Mouse (Mus musculus) heart, embryonic 14.5 days (tissue): ENCODE results near the gene Eva1b. TPM values are rescaled to one million over a fixed set of nuclear protein-coding genes. Genes with fewer than 3 reads are reported as not detected.

Experiments
- ATAC-seq: fragments of 200-750 bp; cut with Nextera tagmentation; 2 replicates; pipeline ENCODE4 v1.8.0; 2017; ENCODE audit warnings: low read depth, moderate TSS enrichment; ENCODE audit not compliant: insufficient number of reproducible peaks, insufficient read depth, low FRiP score
- H3K27ac ChIP-seq, 2 experiments: fragments of 200-500 bp in 1 of 2; fragments of 300-500 bp in 1 of 2; sonication (generic) in 1 of 2; replicated peaks in 1 of 2; 2 replicates each; pipeline ENCODE4 v1.5.1; 2012 to 2014; ENCODE audit warnings: low read depth in 2 of 2, low read length in 2 of 2, control low read depth in 1 of 2, mild to moderate bottlenecking in 1 of 2, mixed read lengths in 1 of 2; ENCODE audit not compliant: control insufficient read depth in 1 of 2, insufficient read depth in 1 of 2
- H3K27me3 ChIP-seq: fragments of 300-500 bp; sonication (generic); 2 replicates; pipeline ENCODE4 v1.6.1; 2014; ENCODE audit warnings: mild to moderate bottlenecking, low read length, control low read depth; ENCODE audit not compliant: control insufficient read depth, insufficient read depth
- H3K36me3 ChIP-seq: fragments of 300-500 bp; sonication (generic); 2 replicates; pipeline ENCODE4 v1.6.1; 2014; ENCODE audit warnings: mild to moderate bottlenecking, control low read depth, low read length, mixed read lengths; ENCODE audit not compliant: control insufficient read depth, insufficient read depth
- H3K4me1 ChIP-seq, 2 experiments: fragments of 200-500 bp in 1 of 2; fragments of 300-500 bp in 1 of 2; sonication (generic) in 1 of 2; 2 replicates each; pipeline ENCODE4 v1.6.1; 2012 to 2014; ENCODE audit warnings: low read length in 2 of 2, control low read depth in 1 of 2, mixed read lengths in 1 of 2; ENCODE audit not compliant: control insufficient read depth in 2 of 2, insufficient read depth in 2 of 2
- H3K4me2 ChIP-seq: fragments of 300-500 bp; sonication (generic); 2 replicates; pipeline ENCODE4 v1.6.1; 2014; ENCODE audit warnings: mild to moderate bottlenecking, low read length
- H3K4me3 ChIP-seq, 2 experiments: fragments of 200-500 bp in 1 of 2; fragments of 300-500 bp in 1 of 2; sonication (generic) in 1 of 2; 2 replicates each; pipeline ENCODE4 v1.5.1; 2012 to 2014; ENCODE audit warnings: low read length in 2 of 2, mild to moderate bottlenecking in 2 of 2, control low read depth in 1 of 2, low read depth in 1 of 2, moderate library complexity in 1 of 2; ENCODE audit not compliant: control insufficient read depth in 1 of 2, insufficient read depth in 1 of 2
- H3K9ac ChIP-seq: fragments of 300-500 bp; sonication (generic); 2 replicates; pipeline ENCODE4 v1.6.1; 2014; ENCODE audit warnings: mild to moderate bottlenecking, low read length
- H3K9me3 ChIP-seq: fragments of 300-500 bp; sonication (generic); 2 replicates; pipeline ENCODE4 v1.6.1; 2016; ENCODE audit warnings: low read length, control low read depth; ENCODE audit not compliant: control insufficient read depth
- WGBS: fragments of 180-500 bp; shearing (Covaris S2); extraction: QIAGEN DNeasy Blood & Tissue Kit; methylation state at CpG from one replicate; pipeline ENCODE4 v1.1.7; 2014; 5-methylcytosine and 5-hydroxymethylcytosine counted together
- polyA plus RNA-seq: library from polyadenylated mRNA; unstranded; fragments of >200 nt; fragmentation: Nextera tagmentation; extraction: Ambion mirVana; gene quantifications from 2 replicates; pipeline ENCODE4 v1.2.1, GENCODE M21; 2014

Gene Eva1b
- polyA plus RNA-seq, 1 experiment from 2014 or later: 33.9 TPM

- ATAC-seq: no peak
- H3K27me3 ChIP-seq: peaks cover 14% of the 10 kb centered on the region; the same call in 1 of the 2 replicates
- WGBS: 55% methylated on average over 10 of the region's 10 CpGs
- H3K36me3 ChIP-seq: peaks cover 5% of the 10 kb centered on the region; the same call in 1 of the 2 replicates
- peaks cover 31 to 32% of the 10 kb centered on the region in 2 experiments for H3K4me1 ChIP-seq
- H3K27ac ChIP-seq: peak overlapping the region; percentile 21 to 81; a peak in 3 of 4 replicates
- H3K9me3 ChIP-seq: no peaks in the 10 kb centered on the region
- peak overlapping the region; percentile 80 for H3K9ac ChIP-seq
- H3K4me2 ChIP-seq: peak overlapping the region; percentile 70
- peak overlapping the region; percentile 56 to 67 for H3K4me3 ChIP-seq
These were observed 2.3 kb downstream of the Eva1b start for GRCm38 (mm10) chr4:126149798-126150197.

- 31% methylated on average over 16 of the region's 16 CpGs for WGBS
- Histone ChIP-seq H3K36me3 (peaks cover 5% of the 10 kb centered on the region; the same call in 1 of the 2 replicates), H3K27me3 (peaks cover 14% of the 10 kb centered on the region; the same call in 1 of the 2 replicates), H3K4me3 (peak overlapping the region in 1 of 2 experiments; percentile 56; a peak in 2 of 4 replicates), H3K9ac (no peak overlapping the region), H3K9me3 (no peaks in the 10 kb centered on the region), H3K4me1 (peaks cover 34 to 38% of the 10 kb centered on the region in 2 experiments), H3K4me2 (peak overlapping the region; percentile 70), H3K27ac (peak overlapping the region; percentile 21 to 81; a peak in 3 of 4 replicates)
- peak; percentile 24; the same call in 1 of the 2 replicates for ATAC-seq
These were observed 2.9 kb downstream of the Eva1b start for GRCm38 (mm10) chr4:126150297-126150948.

DNA sequence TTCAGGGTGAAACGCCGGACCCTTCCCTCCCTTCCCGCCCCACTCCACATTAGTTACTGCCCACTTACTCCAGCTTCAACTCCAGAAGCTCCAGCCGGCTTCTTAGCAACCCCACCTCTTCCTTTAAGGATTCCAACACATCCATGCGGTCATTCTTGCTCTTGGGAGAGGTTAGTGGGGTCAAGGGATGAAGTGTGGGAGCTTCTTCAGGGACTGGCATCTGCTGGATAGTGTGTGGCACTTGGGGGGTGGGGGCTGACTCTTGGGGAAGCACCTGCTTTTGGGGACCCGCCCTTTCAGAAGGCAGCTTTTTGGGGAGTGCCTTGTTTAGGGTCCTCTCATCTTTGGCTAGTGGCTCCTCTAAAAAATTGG, 3.4 kb downstream of the Eva1b start:
- Histone ChIP-seq H3K9me3 (no peaks in the 10 kb centered on the region), H3K36me3 (peaks cover 5% of the 10 kb centered on the region; the same call in 1 of the 2 replicates), H3K9ac (no peak overlapping the region), H3K4me3 (0 out of 4 replicates have a peak overlapping the region, but pooled peaks of 1 of the 2 experiments have one; percentile 56), H3K27ac (peak overlapping the region; percentile 15 to 81; a peak in 3 of 4 replicates), H3K4me1 (peaks cover 34 to 37% of the 10 kb centered on the region in 2 experiments), H3K27me3 (peaks cover 14% of the 10 kb centered on the region; the same call in 1 of the 2 replicates), H3K4me2 (peak overlapping the region; percentile 70)
- WGBS: 75% methylated on average over 6 of the region's 6 CpGs
- ATAC-seq: no peak

DNA sequence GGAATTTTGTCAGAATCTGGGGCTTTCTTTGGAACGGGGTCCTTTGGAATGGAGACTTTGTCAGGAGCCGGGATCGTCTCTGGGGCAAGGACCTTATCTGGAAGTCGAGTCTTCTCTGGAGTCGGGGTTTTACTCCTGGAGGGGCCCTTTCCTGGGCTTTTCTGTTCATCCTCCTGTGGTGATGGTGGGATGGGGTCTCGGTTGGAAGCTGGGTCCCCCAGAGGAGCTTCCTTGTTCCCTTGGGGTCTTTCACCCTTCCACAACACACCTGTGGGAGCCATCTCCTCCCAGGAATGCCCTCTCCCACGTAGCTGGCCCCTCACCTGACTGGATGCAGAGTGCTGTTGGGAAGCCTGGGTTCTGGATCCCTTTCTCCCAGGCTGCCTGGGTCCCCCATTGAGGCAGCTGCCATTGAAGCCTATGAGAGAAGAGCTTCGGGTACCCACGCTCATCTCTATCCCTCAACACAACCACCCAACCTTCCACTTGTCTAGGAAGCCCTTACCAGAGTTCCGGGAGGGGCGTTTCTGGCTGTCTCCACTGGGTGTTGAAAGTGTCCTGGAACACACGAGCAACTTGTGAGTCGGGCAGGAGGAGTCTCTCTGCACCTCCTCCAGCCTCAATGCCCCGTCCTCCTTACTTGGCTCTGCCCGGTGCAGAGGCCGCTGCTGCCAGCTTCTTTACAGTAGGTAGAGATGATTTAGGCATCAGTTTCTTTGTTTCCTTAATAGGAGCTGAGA, 4.3 kb downstream of the Eva1b start:
- 68% methylated on average over 16 of the region's 16 CpGs for WGBS
- Histone ChIP-seq H3K9me3 (no peaks in the 10 kb centered on the region), H3K9ac (no peak overlapping the region), H3K4me1 (peaks cover 34 to 37% of the 10 kb centered on the region in 2 experiments), H3K27ac (no peak overlapping the region), H3K4me2 (no peak overlapping the region), H3K36me3 (peaks cover 5% of the 10 kb centered on the region; the same call in 1 of the 2 replicates), H3K4me3 (no peak overlapping the region), H3K27me3 (peaks cover 14% of the 10 kb centered on the region; the same call in 1 of the 2 replicates)
- no peak for ATAC-seq

- Histone ChIP-seq H3K4me1 (peaks cover 29 to 34% of the 10 kb centered on the region in 2 experiments), H3K27ac (no peak overlapping the region), H3K4me3 (no peak overlapping the region), H3K4me2 (no peak overlapping the region), H3K9me3 (no peaks in the 10 kb centered on the region), H3K36me3 (peaks cover 5% of the 10 kb centered on the region; the same call in 1 of the 2 replicates), H3K9ac (no peak overlapping the region), H3K27me3 (peaks cover 14% of the 10 kb centered on the region; the same call in 1 of the 2 replicates)
- no peak for ATAC-seq
- 48% methylated on average over 14 of the region's 14 CpGs for WGBS
These were observed 5.3 kb downstream of the Eva1b start for GRCm38 (mm10) chr4:126152864-126153263.

DNA sequence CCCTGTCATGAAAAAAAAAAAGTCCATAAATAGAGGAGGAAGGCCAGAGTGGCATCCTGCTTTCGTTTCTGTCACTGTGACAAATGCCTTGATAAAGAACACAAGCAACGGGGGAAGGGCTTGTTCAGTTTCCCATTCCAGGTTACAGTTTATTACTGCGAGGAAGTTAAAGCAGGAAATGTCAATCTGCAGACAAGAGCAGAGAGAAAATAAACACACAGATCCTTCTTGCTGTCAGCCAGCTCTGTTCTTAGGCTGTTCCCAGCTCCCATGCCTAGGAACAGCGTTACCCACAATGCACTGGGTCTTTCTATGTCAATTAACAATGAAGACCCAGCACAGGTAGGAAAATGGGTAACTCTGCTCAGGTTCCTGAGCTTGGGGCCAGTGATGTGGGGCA, 7.6 kb downstream of the Eva1b start:
- Histone ChIP-seq H3K27ac (peak overlapping the region; percentile 19 to 62), H3K4me3 (no peak overlapping the region), H3K27me3 (no peaks in the 10 kb centered on the region), H3K36me3 (no peaks in the 10 kb centered on the region; the same call in 1 of the 2 replicates), H3K9ac (no peak overlapping the region), H3K4me1 (peaks cover 17 to 18% of the 10 kb centered on the region in 2 experiments), H3K4me2 (no peak overlapping the region), H3K9me3 (no peaks in the 10 kb centered on the region)
- ATAC-seq: no peak
- 24% methylated on average over 4 of the region's 4 CpGs for WGBS

DNA sequence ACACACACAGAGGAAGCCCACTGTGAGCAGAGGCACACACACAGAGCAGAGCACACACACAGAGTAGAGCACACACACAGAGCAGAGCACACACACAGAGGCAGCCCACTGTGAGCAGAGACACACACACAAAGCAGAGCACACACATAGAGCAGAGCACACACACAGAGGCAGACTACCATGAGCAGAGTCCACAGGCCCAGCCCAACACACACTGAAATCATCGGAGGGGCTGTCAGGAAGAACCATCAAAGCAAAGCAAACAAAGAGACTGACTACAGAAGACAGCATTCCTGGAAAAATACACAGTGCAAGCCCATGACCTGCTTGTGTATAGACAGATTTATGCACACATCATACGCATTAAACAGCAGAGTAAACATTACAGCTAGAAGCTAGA, 8.3 kb downstream of the Eva1b start:
- WGBS: 49% methylated on average over 2 of the region's 2 CpGs
- ATAC-seq: no peak
- Histone ChIP-seq H3K4me1 (peaks cover 10 to 12% of the 10 kb centered on the region in 2 experiments; a peak in 2 of 4 replicates), H3K4me2 (no peak overlapping the region), H3K36me3 (no peaks in the 10 kb centered on the region), H3K27ac (peak overlapping the region; percentile 19 to 62), H3K9ac (no peak overlapping the region), H3K9me3 (no peaks in the 10 kb centered on the region), H3K4me3 (no peak overlapping the region), H3K27me3 (no peaks in the 10 kb centered on the region)
